Mouse (Mus musculus): ENCODE data around the gene Sco1. TPM values are rescaled to one million over a fixed set of nuclear protein-coding genes. Genes with fewer than 3 reads are reported as not detected.

Gene Sco1
- polyA plus RNA-seq, 1 experiment = 1.8 TPM

DNA sequence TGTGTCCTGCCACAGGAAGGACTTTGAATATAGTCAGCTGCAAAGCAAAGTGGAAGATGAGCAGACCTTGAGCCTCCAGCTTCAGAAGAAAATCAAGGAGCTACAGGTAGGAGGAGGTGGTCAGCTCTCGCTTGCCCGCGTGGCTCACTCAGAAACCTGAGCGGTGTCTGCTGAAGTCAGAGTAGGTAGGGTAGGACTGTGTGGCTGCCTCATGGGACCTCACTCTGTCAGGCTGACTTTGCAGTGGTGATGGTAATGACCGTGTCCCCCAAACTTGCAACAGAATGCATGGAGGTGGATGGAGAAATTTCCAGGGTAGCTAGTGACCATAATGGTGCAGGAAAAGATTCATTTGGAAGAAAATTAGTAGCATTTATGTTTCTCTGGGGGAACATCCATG lies 41.2 kb downstream of the Sco1 start:
- H3K4me1 ChIP-seq (ENCODE audit: control insufficient read depth, insufficient read depth, low read length) = peaks cover 3% of the 10 kb centered on the region; the same call in 1 of the 2 replicates
- H3K4me3 ChIP-seq (ENCODE audit: control insufficient read depth, low read depth, low read length) = no peak overlapping the region
- no peaks in the 10 kb centered on the region for H3K36me3 ChIP-seq (ENCODE audit: control insufficient read depth, insufficient read depth, low read length)
- no peaks in the 10 kb centered on the region for H3K27me3 ChIP-seq (ENCODE audit: control insufficient read depth, insufficient read depth, low read length)
- no peak overlapping the region for H3K27ac ChIP-seq (ENCODE audit: control insufficient read depth, insufficient read depth, low read depth, low read length)
- TF ChIP-seq CTCF (IDR thresholded peaks at IDR 0.05; ENCODE audit: control insufficient read depth, insufficient read depth, insufficient replicate concordance, low read depth, low read length) (no peak), POLR2A (IDR thresholded peaks at IDR 0.05; ENCODE audit: control insufficient read depth, low read depth, low read length) (no peak)

- TF ChIP-seq CTCF (IDR thresholded peaks at IDR 0.05; ENCODE audit: control insufficient read depth, insufficient read depth, insufficient replicate concordance, low read depth, low read length) (no peak), POLR2A (IDR thresholded peaks at IDR 0.05; ENCODE audit: control insufficient read depth, low read depth, low read length) (no peak)
- no peak overlapping the region for H3K27ac ChIP-seq (ENCODE audit: control insufficient read depth, insufficient read depth, low read depth, low read length)
- H3K27me3 ChIP-seq (ENCODE audit: control insufficient read depth, insufficient read depth, low read length) = no peaks in the 10 kb centered on the region
- H3K36me3 ChIP-seq (ENCODE audit: control insufficient read depth, insufficient read depth, low read length) = no peaks in the 10 kb centered on the region
- no peak overlapping the region for H3K4me3 ChIP-seq (ENCODE audit: control insufficient read depth, low read depth, low read length)
- H3K4me1 ChIP-seq (ENCODE audit: control insufficient read depth, insufficient read depth, low read length) = peaks cover 3% of the 10 kb centered on the region; the same call in 1 of the 2 replicates
These were observed 42.0 kb downstream of the Sco1 start for GRCm38 (mm10) chr11:67094470-67094869.

DNA sequence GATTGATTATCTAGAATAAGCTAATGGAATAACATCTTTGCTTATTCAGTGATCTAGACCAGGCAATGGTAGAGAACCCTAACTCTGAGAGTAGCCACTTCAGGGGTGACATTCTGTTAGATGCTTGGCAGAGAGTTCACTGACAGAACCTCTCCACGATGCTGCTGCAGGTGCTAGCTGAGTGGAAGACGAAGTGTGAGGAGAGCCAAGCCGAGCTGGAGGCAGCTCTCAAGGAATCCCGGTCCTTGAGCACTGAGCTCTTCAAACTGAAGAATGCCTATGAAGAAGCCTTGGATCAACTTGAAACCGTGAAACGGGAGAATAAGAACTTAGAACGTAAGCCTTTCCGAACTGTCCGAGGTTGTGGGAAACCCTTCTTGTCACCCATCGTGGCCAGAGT lies 45.2 kb downstream of the Sco1 start:
- H3K36me3 ChIP-seq (ENCODE audit: control insufficient read depth, insufficient read depth, low read length) = no peaks in the 10 kb centered on the region
- H3K27ac ChIP-seq (ENCODE audit: control insufficient read depth, insufficient read depth, low read depth, low read length) = no peak overlapping the region
- TF ChIP-seq CTCF (IDR thresholded peaks at IDR 0.05; ENCODE audit: control insufficient read depth, insufficient read depth, insufficient replicate concordance, low read depth, low read length) = no peak
- no peak for TF ChIP-seq POLR2A (IDR thresholded peaks at IDR 0.05; ENCODE audit: control insufficient read depth, low read depth, low read length)
- no peaks in the 10 kb centered on the region for H3K27me3 ChIP-seq (ENCODE audit: control insufficient read depth, insufficient read depth, low read length)
- peaks cover 3% of the 10 kb centered on the region; the same call in 1 of the 2 replicates for H3K4me1 ChIP-seq (ENCODE audit: control insufficient read depth, insufficient read depth, low read length)
- H3K4me3 ChIP-seq (ENCODE audit: control insufficient read depth, low read depth, low read length) = no peak overlapping the region

- TF ChIP-seq POLR2A (IDR thresholded peaks at IDR 0.05; ENCODE audit: control insufficient read depth, low read depth, low read length) (no peak), CTCF (IDR thresholded peaks at IDR 0.05; ENCODE audit: control insufficient read depth, insufficient read depth, insufficient replicate concordance, low read depth, low read length) (no peak)
- peaks cover 3% of the 10 kb centered on the region; the same call in 1 of the 2 replicates for H3K4me1 ChIP-seq (ENCODE audit: control insufficient read depth, insufficient read depth, low read length)
- no peaks in the 10 kb centered on the region for H3K36me3 ChIP-seq (ENCODE audit: control insufficient read depth, insufficient read depth, low read length)
- no peak overlapping the region for H3K4me3 ChIP-seq (ENCODE audit: control insufficient read depth, low read depth, low read length)
- H3K27me3 ChIP-seq (ENCODE audit: control insufficient read depth, insufficient read depth, low read length) = no peaks in the 10 kb centered on the region
- no peak overlapping the region for H3K27ac ChIP-seq (ENCODE audit: control insufficient read depth, insufficient read depth, low read depth, low read length)
These were observed 46.0 kb downstream of the Sco1 start for GRCm38 (mm10) chr11:67098427-67098826.

- no peaks in the 10 kb centered on the region for H3K27me3 ChIP-seq (ENCODE audit: control insufficient read depth, insufficient read depth, low read length)
- no peak overlapping the region for H3K4me3 ChIP-seq (ENCODE audit: control insufficient read depth, low read depth, low read length)
- TF ChIP-seq POLR2A (IDR thresholded peaks at IDR 0.05; ENCODE audit: control insufficient read depth, low read depth, low read length) (no peak), CTCF (IDR thresholded peaks at IDR 0.05; ENCODE audit: control insufficient read depth, insufficient read depth, insufficient replicate concordance, low read depth, low read length) (no peak)
- H3K4me1 ChIP-seq (ENCODE audit: control insufficient read depth, insufficient read depth, low read length) = peaks cover 3% of the 10 kb centered on the region; the same call in 1 of the 2 replicates
- no peak overlapping the region for H3K27ac ChIP-seq (ENCODE audit: control insufficient read depth, insufficient read depth, low read depth, low read length)
- H3K36me3 ChIP-seq (ENCODE audit: control insufficient read depth, insufficient read depth, low read length) = no peaks in the 10 kb centered on the region
These were observed 46.8 kb downstream of the Sco1 start for GRCm38 (mm10) chr11:67099241-67099640.

GRCm38 (mm10) chr11:67100169-67100568 lies 47.7 kb downstream of the Sco1 start:
- TF ChIP-seq POLR2A (IDR thresholded peaks at IDR 0.05; ENCODE audit: control insufficient read depth, low read depth, low read length) (no peak), CTCF (IDR thresholded peaks at IDR 0.05; ENCODE audit: control insufficient read depth, insufficient read depth, insufficient replicate concordance, low read depth, low read length) (no peak)
- H3K27ac ChIP-seq (ENCODE audit: control insufficient read depth, insufficient read depth, low read depth, low read length) = no peak overlapping the region
- H3K4me1 ChIP-seq (ENCODE audit: control insufficient read depth, insufficient read depth, low read length) = no peaks in the 10 kb centered on the region; the same call in 1 of the 2 replicates
- H3K4me3 ChIP-seq (ENCODE audit: control insufficient read depth, low read depth, low read length) = no peak overlapping the region
- H3K36me3 ChIP-seq (ENCODE audit: control insufficient read depth, insufficient read depth, low read length) = no peaks in the 10 kb centered on the region
- H3K27me3 ChIP-seq (ENCODE audit: control insufficient read depth, insufficient read depth, low read length) = no peaks in the 10 kb centered on the region

- Histone ChIP-seq H3K27ac (ENCODE audit: control insufficient read depth, insufficient read depth, low read depth, low read length) (no peak overlapping the region), H3K27me3 (ENCODE audit: control insufficient read depth, insufficient read depth, low read length) (no peaks in the 10 kb centered on the region), H3K4me3 (ENCODE audit: control insufficient read depth, low read depth, low read length) (no peak overlapping the region), H3K4me1 (ENCODE audit: control insufficient read depth, insufficient read depth, low read length) (no peaks in the 10 kb centered on the region; the same call in 1 of the 2 replicates), H3K36me3 (ENCODE audit: control insufficient read depth, insufficient read depth, low read length) (no peaks in the 10 kb centered on the region)
- TF ChIP-seq POLR2A (IDR thresholded peaks at IDR 0.05; ENCODE audit: control insufficient read depth, low read depth, low read length) (no peak), CTCF (IDR thresholded peaks at IDR 0.05; ENCODE audit: control insufficient read depth, insufficient read depth, insufficient replicate concordance, low read depth, low read length) (peak; percentile 61; the same call in 1 of the 2 replicates)
These were observed 49.2 kb downstream of the Sco1 start for GRCm38 (mm10) chr11:67101713-67102112.
